Mouse (Mus musculus) cortical plate, adult 2 months (tissue): ENCODE measurements around the gene Vmo1.

Experiments
- CTCF ChIP-seq: fragments of 200-500 bp; IDR thresholded peaks from 2 replicates; pipeline ENCODE4 v1.5.1; 2011; ENCODE audit warnings: mild to moderate bottlenecking, control low read depth, low read length; ENCODE audit not compliant: insufficient read depth; ENCODE audit errors: extremely low read depth
- POLR2A ChIP-seq: fragments of 200-500 bp; IDR thresholded peaks from 2 replicates; pipeline ENCODE4 v1.6.1; 2011; ENCODE audit warnings: mild to moderate bottlenecking, low read length, control low read depth; ENCODE audit not compliant: insufficient read depth; ENCODE audit errors: extremely low read depth

DNA sequence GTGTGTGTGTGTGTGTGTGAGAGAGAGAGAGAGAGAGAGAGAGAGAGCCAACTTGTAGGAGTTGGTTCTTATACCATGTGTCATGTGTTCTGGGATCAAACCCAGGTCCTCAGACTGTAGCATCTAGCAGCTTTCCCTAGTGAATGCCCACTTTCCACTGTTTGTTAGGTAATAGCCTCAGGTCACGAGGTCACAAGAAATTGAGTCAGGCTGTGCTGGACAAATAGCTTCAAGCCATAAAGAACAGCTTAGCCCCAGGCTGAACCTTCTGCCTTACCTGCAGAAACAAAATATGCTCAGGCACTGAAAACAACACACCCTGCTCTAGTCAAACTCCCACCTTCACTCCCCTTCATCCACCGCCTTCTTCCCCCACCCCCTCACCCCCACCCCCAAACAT lies 3.2 kb downstream of the Vmo1 start:
- TF ChIP-seq CTCF (no peak), POLR2A (no peak)
